Mouse (Mus musculus) liver, embryonic 14.5 days (tissue): ENCODE measurements around the gene Lrp2bp. TPM values are rescaled to one million over a fixed set of nuclear protein-coding genes. Genes with fewer than 3 reads are reported as not detected.

Source experiments
- ATAC-seq: fragments of 200-750 bp; cut with Nextera tagmentation; 2 replicates; pipeline ENCODE4 v1.8.0; 2017; ENCODE audit warnings: moderate number of reproducible peaks, mild to moderate bottlenecking, moderate library complexity; ENCODE audit not compliant: insufficient read depth
- DNase-seq, 3 experiments: peaks; one replicate each; pipeline ENCODE4 v3.0.0-alpha.2; 2012 to 2013; ENCODE audit warnings: low read depth in 3 of 3, low spot score in 3 of 3
- H3K27ac ChIP-seq: fragments of 300-500 bp; sonication (generic); 2 replicates; pipeline ENCODE4 v1.5.1; 2014; ENCODE audit warnings: moderate library complexity, mild to moderate bottlenecking, control low read depth, inconsistent platforms
- H3K27me3 ChIP-seq: fragments of 300-500 bp; sonication (generic); 2 replicates; pipeline ENCODE4 v1.6.1; 2014; ENCODE audit warnings: mild to moderate bottlenecking, low read length, moderate library complexity; ENCODE audit not compliant: control insufficient read depth, insufficient read depth
- H3K36me3 ChIP-seq: fragments of 300-500 bp; sonication (generic); replicated peaks from 2 replicates; pipeline ENCODE4 v1.6.1; 2014; ENCODE audit warnings: low read depth; ENCODE audit not compliant: control insufficient read depth, insufficient read depth
- H3K4me1 ChIP-seq, 2 experiments: fragments of 200-500 bp in 1 of 2; fragments of 300-500 bp in 1 of 2; sonication (generic) in 1 of 2; replicated peaks; 2 replicates each; pipeline ENCODE4 v1.6.1; 2012 to 2014; ENCODE audit warnings: antibody characterized with exemption in 1 of 2, inconsistent platforms in 1 of 2, low read length in 1 of 2; ENCODE audit not compliant: control insufficient read depth in 2 of 2, insufficient read depth in 2 of 2
- H3K4me2 ChIP-seq: fragments of 300-500 bp; sonication (generic); 2 replicates; pipeline ENCODE4 v1.6.1; 2014; ENCODE audit warnings: low read depth, mild to moderate bottlenecking, control low read depth, moderate library complexity
- H3K4me3 ChIP-seq, 2 experiments: fragments of 200-500 bp in 1 of 2; fragments of 300-500 bp in 1 of 2; sonication (generic) in 1 of 2; 2 replicates each; pipeline ENCODE4 v1.5.1; 2012 to 2014; ENCODE audit warnings: low read depth in 2 of 2, low read length in 2 of 2, mild to moderate bottlenecking in 2 of 2, control low read depth in 1 of 2, inconsistent platforms in 1 of 2, moderate library complexity in 1 of 2; ENCODE audit not compliant: insufficient read depth in 1 of 2
- H3K9ac ChIP-seq: fragments of 300-500 bp; sonication (generic); replicated peaks from 2 replicates; pipeline ENCODE4 v1.6.1; 2014; ENCODE audit warnings: mild to moderate bottlenecking, control low read depth, moderate library complexity
- H3K9me3 ChIP-seq: fragments of 300-500 bp; sonication (generic); 2 replicates; pipeline ENCODE4 v1.6.1; 2016; ENCODE audit warnings: low read length, mixed read lengths; ENCODE audit not compliant: control insufficient read depth
- CTCF ChIP-seq: IDR thresholded peaks from 2 replicates; pipeline ENCODE4 v1.5.1; 2016; ENCODE audit warnings: antibody characterized with exemption, low read depth, control low read depth
- EP300 ChIP-seq: IDR thresholded peaks from 2 replicates; pipeline ENCODE4 v1.6.1; 2016; ENCODE audit warnings: antibody characterized with exemption, low read depth
- WGBS: fragments of 180-500 bp; shearing (Covaris S2); extraction: QIAGEN DNeasy Blood & Tissue Kit; methylation state at CpG from one replicate; pipeline ENCODE4 v1.1.7; 2014; ENCODE audit not compliant: insufficient replicate concordance; 5-methylcytosine and 5-hydroxymethylcytosine counted together
- polyA plus RNA-seq, 2 experiments: library from polyadenylated mRNA; depleted of rRNA in 1 of 2; stranded (reverse) in 1 of 2; unstranded in 1 of 2; fragments of >200 nt; fragmentation: Nextera tagmentation in 1 of 2; extraction: Ambion mirVana in 1 of 2; gene quantifications; 2 replicates each; pipeline versions ENCODE4 v1.2.1 to v1.2.3; 2012 to 2014

Gene Lrp2bp
- polyA plus RNA-seq, 2 experiments, result 0.02 to 0.17 TPM

- ATAC-seq (no peak), DNase-seq (no peak)
- TF ChIP-seq EP300 (no peak), CTCF (no peak)
- no peak overlapping the region for H3K27ac ChIP-seq
- no peaks in the 10 kb centered on the region for H3K36me3 ChIP-seq
- peak overlapping the region; percentile 24 for H3K4me2 ChIP-seq
- WGBS, result 48% methylated on average over 2 of the region's 2 CpGs
- H3K9me3 ChIP-seq, result no peaks in the 10 kb centered on the region
- no peaks in the 10 kb centered on the region for H3K27me3 ChIP-seq
- peaks cover 0 to 5% of the 10 kb centered on the region in 2 experiments; a peak in 1 of 4 replicates for H3K4me1 ChIP-seq
- no peak overlapping the region for H3K4me3 ChIP-seq
- H3K9ac ChIP-seq, result no peak overlapping the region
Observed at GRCm38 (mm10) chr8:46010306-46010705, 11.2 kb downstream of the Lrp2bp start.

GRCm38 (mm10) chr8:46010746-46011680 lies 11.9 kb downstream of the Lrp2bp start:
- no peak for DNase-seq
- H3K4me3 ChIP-seq, result no peak overlapping the region

GRCm38 (mm10) chr8:46022203-46022602 lies 23.1 kb downstream of the Lrp2bp start:
- no peak overlapping the region for H3K4me2 ChIP-seq
- ATAC-seq (no peak), DNase-seq (no peak)
- WGBS, result 64% methylated on average over 9 of the region's 9 CpGs
- no peak overlapping the region for H3K9ac ChIP-seq
- no peak overlapping the region for H3K27ac ChIP-seq
- H3K4me3 ChIP-seq, result no peak overlapping the region
- no peaks in the 10 kb centered on the region for H3K27me3 ChIP-seq
- H3K9me3 ChIP-seq, result no peaks in the 10 kb centered on the region
- TF ChIP-seq CTCF (no peak), EP300 (no peak)
- H3K4me1 ChIP-seq, result no peaks in the 10 kb centered on the region
- H3K36me3 ChIP-seq, result no peaks in the 10 kb centered on the region

More at GRCm38 (mm10) chr8:46010746-46011680, 11.9 kb downstream of the Lrp2bp start:
- Histone ChIP-seq H3K4me2 (peak overlapping the region; percentile 24), H3K36me3 (no peaks in the 10 kb centered on the region), H3K9me3 (no peaks in the 10 kb centered on the region), H3K27ac (no peak overlapping the region), H3K4me1 (peaks cover 0 to 5% of the 10 kb centered on the region in 2 experiments; a peak in 1 of 4 replicates), H3K27me3 (no peaks in the 10 kb centered on the region), H3K9ac (no peak overlapping the region)
- WGBS, result 30% methylated on average over 17 of the region's 17 CpGs
- ATAC-seq, result 0 out of 2 replicates have a peak, but pooled peaks have one; percentile 26
- TF ChIP-seq CTCF (peak; percentile 42), EP300 (no peak)

GRCm38 (mm10) chr8:46022758-46023157 lies 23.7 kb downstream of the Lrp2bp start:
- 84% methylated on average over 9 of the region's 9 CpGs for WGBS
- Histone ChIP-seq H3K4me1 (no peaks in the 10 kb centered on the region), H3K9ac (no peak overlapping the region), H3K36me3 (no peaks in the 10 kb centered on the region), H3K9me3 (no peaks in the 10 kb centered on the region), H3K4me3 (no peak overlapping the region), H3K4me2 (no peak overlapping the region), H3K27ac (no peak overlapping the region), H3K27me3 (no peaks in the 10 kb centered on the region)
- no peak for DNase-seq
- TF ChIP-seq EP300, result no peak
- TF ChIP-seq CTCF, result no peak
- no peak for ATAC-seq

GRCm38 (mm10) chr8:46024392-46024791 lies 25.3 kb downstream of the Lrp2bp start:
- no peaks in the 10 kb centered on the region for H3K27me3 ChIP-seq
- H3K4me1 ChIP-seq, result no peaks in the 10 kb centered on the region
- H3K27ac ChIP-seq, result no peak overlapping the region
- H3K9ac ChIP-seq, result no peak overlapping the region
- H3K4me2 ChIP-seq, result no peak overlapping the region
- no peak overlapping the region for H3K4me3 ChIP-seq
- no peaks in the 10 kb centered on the region for H3K9me3 ChIP-seq
- ATAC-seq, result no peak
- H3K36me3 ChIP-seq, result no peaks in the 10 kb centered on the region
- DNase-seq, result no peak
- TF ChIP-seq EP300, result no peak
- no peak for TF ChIP-seq CTCF
- WGBS, result 49% methylated on average over 4 of the region's 4 CpGs
